Mouse (Mus musculus) embryo, embryonic 9.5 days (tissue): ENCODE measurements at regions not wholly inside any gene's neighbourhood (a gene's known extent, or its start where the extent isn't known, plus 50 kb on each side); places are given as distances from the start of the nearest gene placed in this dataset.

Experiments
- DNase-seq: peaks from one replicate; pipeline ENCODE4 v3.0.0-alpha.2; 2017; ENCODE audit errors: extremely low spot score

GRCm38 (mm10) chr1:169872865-169873264 is 55.6 kb upstream of the Ccdc190 start:
- no peak for DNase-seq

- no peak for DNase-seq
Measured at GRCm38 (mm10) chr1:169868636-169869035, 59.8 kb upstream of the Ccdc190 start.

- peak; percentile 5 for DNase-seq
Measured at GRCm38 (mm10) chr1:169867453-169867852, 61.0 kb upstream of the Ccdc190 start.

GRCm38 (mm10) chr1:169866840-169867239 is 61.6 kb upstream of the Ccdc190 start:
- DNase-seq, result no peak

- no peak for DNase-seq
Measured at GRCm38 (mm10) chr1:169859041-169859440, 69.4 kb upstream of the Ccdc190 start.

GRCm38 (mm10) chr1:169851663-169852062 is 76.8 kb upstream of the Ccdc190 start:
- peak; percentile 22 for DNase-seq

GRCm38 (mm10) chr1:169848254-169849015 is 80.0 kb upstream of the Ccdc190 start:
- DNase-seq, result no peak

GRCm38 (mm10) chr1:169842490-169842889 is 86.0 kb upstream of the Ccdc190 start:
- no peak for DNase-seq

- DNase-seq, result no peak
Measured at GRCm38 (mm10) chr1:169840948-169841347, 87.5 kb upstream of the Ccdc190 start.

- DNase-seq, result no peak
Measured at GRCm38 (mm10) chr1:169840056-169840728, 88.3 kb upstream of the Ccdc190 start.

GRCm38 (mm10) chr1:169833385-169833784 is 85.9 kb upstream of the Rgs4 start:
- DNase-seq, result no peak

- DNase-seq, result no peak
Measured at GRCm38 (mm10) chr1:169831326-169832066, 84.1 kb upstream of the Rgs4 start.

GRCm38 (mm10) chr1:169830596-169830995 is 83.2 kb upstream of the Rgs4 start:
- no peak for DNase-seq

GRCm38 (mm10) chr1:169822034-169822433 is 74.6 kb upstream of the Rgs4 start:
- DNase-seq, result no peak

- no peak for DNase-seq
Measured at GRCm38 (mm10) chr1:169819404-169819949, 72.0 kb upstream of the Rgs4 start.

GRCm38 (mm10) chr1:169816939-169817338 is 69.5 kb upstream of the Rgs4 start:
- no peak for DNase-seq

GRCm38 (mm10) chr1:169812512-169813101 is 65.2 kb upstream of the Rgs4 start:
- DNase-seq, result no peak

- DNase-seq, result no peak
Measured at GRCm38 (mm10) chr1:169803428-169804138, 56.1 kb upstream of the Rgs4 start.

- DNase-seq, result no peak
Measured at GRCm38 (mm10) chr1:169802868-169803267, 55.4 kb upstream of the Rgs4 start.

GRCm38 (mm10) chr1:169802053-169802830 is 54.8 kb upstream of the Rgs4 start:
- no peak for DNase-seq
